Mouse (Mus musculus): Measurements from ENCODE around the gene Smarcd3. TPM values are rescaled to one million over a fixed set of nuclear protein-coding genes. Genes with fewer than 3 reads are reported as not detected.

The Smarcd3 gene
- polyA plus RNA-seq, 1 experiment, result 1.5 TPM

- Histone ChIP-seq H3K36me3 (ENCODE audit: control insufficient read depth, insufficient read depth, low read length, poor library complexity, severe bottlenecking) (no peaks in the 10 kb centered on the region), H3K4me1 (ENCODE audit: control insufficient read depth, insufficient read depth, low read length) (peaks cover 4% of the 10 kb centered on the region), H3K27me3 (ENCODE audit: control insufficient read depth, insufficient read depth, low read length, poor library complexity, severe bottlenecking) (no peaks in the 10 kb centered on the region), H3K9me3 (replicated peaks; ENCODE audit: control insufficient read depth, insufficient read depth, low read length, poor library complexity, severe bottlenecking) (no peaks in the 10 kb centered on the region), H3K9ac (ENCODE audit: low read depth, poor library complexity, severe bottlenecking) (peak overlapping the region; percentile 30; the same call in 1 of the 2 replicates), H3K27ac (ENCODE audit: insufficient read depth, low read length) (no peak overlapping the region), H3K4me3 (ENCODE audit: low read depth, low read length) (peak overlapping the region; percentile 32; the same call in 1 of the 2 replicates)
- TF ChIP-seq EP300 (IDR thresholded peaks at IDR 0.05; ENCODE audit: insufficient read depth, low read depth, low read length) (no peak), CTCF (IDR thresholded peaks at IDR 0.05; ENCODE audit: low read depth, low read length) (no peak), POLR2A (IDR thresholded peaks at IDR 0.05; ENCODE audit: insufficient read depth, low read length) (no peak)
Observed at GRCm38 (mm10) chr5:24551317-24551688, 72.9 kb downstream of the Smarcd3 start.

GRCm38 (mm10) chr5:24550598-24551316 is 73.5 kb downstream of the Smarcd3 start:
- peak overlapping the region; percentile 32; the same call in 1 of the 2 replicates for H3K4me3 ChIP-seq (ENCODE audit: low read depth, low read length)
- H3K27me3 ChIP-seq (ENCODE audit: control insufficient read depth, insufficient read depth, low read length, poor library complexity, severe bottlenecking), result no peaks in the 10 kb centered on the region
- peak overlapping the region; percentile 30; the same call in 1 of the 2 replicates for H3K9ac ChIP-seq (ENCODE audit: low read depth, poor library complexity, severe bottlenecking)
- H3K27ac ChIP-seq (ENCODE audit: insufficient read depth, low read length), result no peak overlapping the region
- peaks cover 4% of the 10 kb centered on the region for H3K4me1 ChIP-seq (ENCODE audit: control insufficient read depth, insufficient read depth, low read length)
- no peaks in the 10 kb centered on the region for H3K36me3 ChIP-seq (ENCODE audit: control insufficient read depth, insufficient read depth, low read length, poor library complexity, severe bottlenecking)
- TF ChIP-seq EP300 (IDR thresholded peaks at IDR 0.05; ENCODE audit: insufficient read depth, low read depth, low read length) (no peak), POLR2A (IDR thresholded peaks at IDR 0.05; ENCODE audit: insufficient read depth, low read length) (no peak), CTCF (IDR thresholded peaks at IDR 0.05; ENCODE audit: low read depth, low read length) (no peak)
- H3K9me3 ChIP-seq (replicated peaks; ENCODE audit: control insufficient read depth, insufficient read depth, low read length, poor library complexity, severe bottlenecking), result no peaks in the 10 kb centered on the region

GRCm38 (mm10) chr5:24542643-24543042 is 81.6 kb downstream of the Smarcd3 start:
- no peak overlapping the region for H3K27ac ChIP-seq (ENCODE audit: insufficient read depth, low read length)
- H3K4me3 ChIP-seq (ENCODE audit: low read depth, low read length), result no peak overlapping the region
- no peaks in the 10 kb centered on the region for H3K27me3 ChIP-seq (ENCODE audit: control insufficient read depth, insufficient read depth, low read length, poor library complexity, severe bottlenecking)
- TF ChIP-seq POLR2A (IDR thresholded peaks at IDR 0.05; ENCODE audit: insufficient read depth, low read length) (no peak), CTCF (IDR thresholded peaks at IDR 0.05; ENCODE audit: low read depth, low read length) (no peak), EP300 (IDR thresholded peaks at IDR 0.05; ENCODE audit: insufficient read depth, low read depth, low read length) (no peak)
- no peaks in the 10 kb centered on the region for H3K4me1 ChIP-seq (ENCODE audit: control insufficient read depth, insufficient read depth, low read length)
- H3K9me3 ChIP-seq (replicated peaks; ENCODE audit: control insufficient read depth, insufficient read depth, low read length, poor library complexity, severe bottlenecking), result no peaks in the 10 kb centered on the region
- H3K9ac ChIP-seq (ENCODE audit: low read depth, poor library complexity, severe bottlenecking), result no peak overlapping the region
- no peaks in the 10 kb centered on the region for H3K36me3 ChIP-seq (ENCODE audit: control insufficient read depth, insufficient read depth, low read length, poor library complexity, severe bottlenecking)

- no peaks in the 10 kb centered on the region for H3K9me3 ChIP-seq (replicated peaks; ENCODE audit: control insufficient read depth, insufficient read depth, low read length, poor library complexity, severe bottlenecking)
- H3K9ac ChIP-seq (ENCODE audit: low read depth, poor library complexity, severe bottlenecking), result no peak overlapping the region
- no peaks in the 10 kb centered on the region for H3K4me1 ChIP-seq (ENCODE audit: control insufficient read depth, insufficient read depth, low read length)
- no peaks in the 10 kb centered on the region for H3K27me3 ChIP-seq (ENCODE audit: control insufficient read depth, insufficient read depth, low read length, poor library complexity, severe bottlenecking)
- no peak overlapping the region for H3K27ac ChIP-seq (ENCODE audit: insufficient read depth, low read length)
- H3K36me3 ChIP-seq (ENCODE audit: control insufficient read depth, insufficient read depth, low read length, poor library complexity, severe bottlenecking), result no peaks in the 10 kb centered on the region
- H3K4me3 ChIP-seq (ENCODE audit: low read depth, low read length), result no peak overlapping the region
- TF ChIP-seq EP300 (IDR thresholded peaks at IDR 0.05; ENCODE audit: insufficient read depth, low read depth, low read length) (no peak), CTCF (IDR thresholded peaks at IDR 0.05; ENCODE audit: low read depth, low read length) (no peak), POLR2A (IDR thresholded peaks at IDR 0.05; ENCODE audit: insufficient read depth, low read length) (no peak)
Observed at GRCm38 (mm10) chr5:24541144-24541569, 83.1 kb downstream of the Smarcd3 start.

Other genes with a start within 250 kb of the Smarcd3 start
- gene Atg9b, start 232.3 kb downstream of the Smarcd3 start, polyA plus RNA-seq (2011; ENCODE audit: insufficient read depth, insufficient read length, low read depth, missing spikeins), result 10.3 and 10.6 TPM in 2 replicates
- 28.8 and 29.6 TPM in 2 replicates for gene Abcb8, start 230.7 kb downstream of the Smarcd3 start, polyA plus RNA-seq (2011; ENCODE audit: insufficient read depth, insufficient read length, low read depth, missing spikeins)
- gene Asic3, start 211.0 kb downstream of the Smarcd3 start, polyA plus RNA-seq (2011; ENCODE audit: insufficient read depth, insufficient read length, low read depth, missing spikeins), result 0.88 TPM in 1 of 2 replicates, not detected in the other
- 30.9 and 34.0 TPM in 2 replicates for gene Cdk5, start 200.9 kb downstream of the Smarcd3 start, polyA plus RNA-seq (2011; ENCODE audit: insufficient read depth, insufficient read length, low read depth, missing spikeins)
- gene Slc4a2, start 200.6 kb downstream of the Smarcd3 start, polyA plus RNA-seq (2011; ENCODE audit: insufficient read depth, insufficient read length, low read depth, missing spikeins), result 11.3 and 12.6 TPM in 2 replicates
- 51.6 and 59.8 TPM in 2 replicates for gene Fastk, start 179.1 kb downstream of the Smarcd3 start, polyA plus RNA-seq (2011; ENCODE audit: insufficient read depth, insufficient read length, low read depth, missing spikeins)
- 4.8 and 7.7 TPM in 2 replicates for gene Tmub1, start 176.6 kb downstream of the Smarcd3 start, polyA plus RNA-seq (2011; ENCODE audit: insufficient read depth, insufficient read length, low read depth, missing spikeins)
- 76.8 and 79.9 TPM in 2 replicates for gene Agap3, start 172.2 kb downstream of the Smarcd3 start, polyA plus RNA-seq (2011; ENCODE audit: insufficient read depth, insufficient read length, low read depth, missing spikeins)
- 0.20 TPM in 1 of 2 replicates, not detected in the other for gene Gbx1, start 97.2 kb downstream of the Smarcd3 start, polyA plus RNA-seq (2011; ENCODE audit: insufficient read depth, insufficient read length, low read depth, missing spikeins)
- not detected in 2 replicates for gene Asb10, start 83.4 kb downstream of the Smarcd3 start, polyA plus RNA-seq (2011; ENCODE audit: insufficient read depth, insufficient read length, low read depth, missing spikeins)
- gene 4931409K22Rik, start 67.6 kb downstream of the Smarcd3 start, polyA plus RNA-seq (2011; ENCODE audit: insufficient read depth, insufficient read length, low read depth, missing spikeins), result not detected in 2 replicates
- 113 and 120 TPM in 2 replicates for gene Abcf2, start 46.9 kb downstream of the Smarcd3 start, polyA plus RNA-seq (2011; ENCODE audit: insufficient read depth, insufficient read length, low read depth, missing spikeins)
- 5.7 and 8.3 TPM in 2 replicates for gene Chpf2, start 37.7 kb downstream of the Smarcd3 start, polyA plus RNA-seq (2011; ENCODE audit: insufficient read depth, insufficient read length, low read depth, missing spikeins)
- gene Nub1, start 61.1 kb upstream of the Smarcd3 start, polyA plus RNA-seq (2011; ENCODE audit: insufficient read depth, insufficient read length, low read depth, missing spikeins), result 77.3 and 81.1 TPM in 2 replicates
- 10.3 and 11.3 TPM in 2 replicates for gene Wdr86, start 106.3 kb upstream of the Smarcd3 start, polyA plus RNA-seq (2011; ENCODE audit: insufficient read depth, insufficient read length, low read depth, missing spikeins)
- 8.2 TPM in 1 of 2 replicates, not detected in the other for gene Crygn, start 133.6 kb upstream of the Smarcd3 start, polyA plus RNA-seq (2011; ENCODE audit: insufficient read depth, insufficient read length, low read depth, missing spikeins)
- 87.5 and 112 TPM in 2 replicates for gene Rheb, start 218.2 kb upstream of the Smarcd3 start, polyA plus RNA-seq (2011; ENCODE audit: insufficient read depth, insufficient read length, low read depth, missing spikeins)

All from ES-Bruce4 (cell line).